Mouse (Mus musculus): ENCODE results near the gene Amhr2. TPM values are rescaled to one million over a fixed set of nuclear protein-coding genes. Genes with fewer than 3 reads are reported as not detected.

Gene Amhr2
- not detected in 2 replicates for polyA plus RNA-seq (2012; ENCODE audit: insufficient read depth, insufficient read length, missing spikeins)

DNA sequence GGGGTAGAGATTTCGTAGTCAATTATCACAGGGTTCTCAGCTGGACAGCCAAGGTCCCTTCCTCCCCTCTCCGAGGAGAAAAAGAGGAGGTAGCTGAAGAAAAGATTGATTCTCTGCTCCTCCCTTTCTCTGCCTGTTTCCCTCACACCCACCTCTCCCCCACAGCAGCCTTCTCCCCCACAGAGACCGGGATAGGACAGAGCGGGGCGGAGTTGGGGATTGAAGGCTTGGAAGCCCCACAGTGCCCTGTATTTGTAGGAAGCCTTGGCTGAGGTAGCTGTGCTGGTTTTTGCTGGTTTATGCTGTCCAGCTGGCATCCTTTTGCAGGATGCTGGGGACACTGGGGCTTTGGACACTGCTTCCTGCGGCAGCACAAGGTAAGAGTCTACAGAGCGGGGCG lies at the start of gene Amhr2:
TSS of gene Amhr2 (plus strand) at position 222 of the 400 bp plus-strand sequence.
- TF ChIP-seq POLR2A (IDR thresholded peaks at IDR 0.05; ENCODE audit: borderline replicate concordance, low read depth, low read length) (no peak), CTCF (IDR thresholded peaks at IDR 0.05; ENCODE audit: low read depth, low read length) (no peak)
- H3K27ac ChIP-seq (ENCODE audit: insufficient read depth, low read depth, low read length), result no peak within 1 kb of the TSS
- no peaks in the 10 kb centered on the region for H3K4me1 ChIP-seq (ENCODE audit: control insufficient read depth, insufficient read depth, low read length)
- no peak within 1 kb of the TSS for H3K4me3 ChIP-seq (ENCODE audit: insufficient read depth, low read length)

DNA sequence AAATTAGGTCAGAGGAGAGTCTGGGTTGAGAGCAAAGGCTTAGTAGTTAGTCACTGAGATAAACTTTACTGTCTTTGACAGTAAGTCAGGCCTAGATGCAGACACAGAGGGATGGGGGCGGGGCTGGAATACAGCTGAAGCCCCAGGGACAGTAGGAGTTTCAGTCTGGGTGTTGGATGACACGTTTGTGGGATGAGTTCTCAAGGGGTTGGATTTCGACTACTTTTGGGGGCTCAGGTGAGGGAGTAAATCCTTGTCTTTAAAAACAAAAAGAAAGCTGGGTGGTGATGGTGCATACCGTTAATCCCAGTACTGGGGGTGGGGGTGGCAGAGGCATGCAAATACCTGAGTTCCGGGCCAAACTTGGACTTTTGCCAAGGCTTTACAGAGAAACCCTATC lies 46.5 kb upstream of the Amhr2 start:
- H3K27ac ChIP-seq (ENCODE audit: insufficient read depth, low read depth, low read length), result no peak overlapping the region; the same call in 1 of the 2 replicates
- TF ChIP-seq CTCF (IDR thresholded peaks at IDR 0.05; ENCODE audit: low read depth, low read length) (no peak), POLR2A (IDR thresholded peaks at IDR 0.05; ENCODE audit: borderline replicate concordance, low read depth, low read length) (no peak)
- peaks cover 36% of the 10 kb centered on the region for H3K4me1 ChIP-seq (ENCODE audit: control insufficient read depth, insufficient read depth, low read length)
- no peak overlapping the region for H3K4me3 ChIP-seq (ENCODE audit: insufficient read depth, low read length)

DNA sequence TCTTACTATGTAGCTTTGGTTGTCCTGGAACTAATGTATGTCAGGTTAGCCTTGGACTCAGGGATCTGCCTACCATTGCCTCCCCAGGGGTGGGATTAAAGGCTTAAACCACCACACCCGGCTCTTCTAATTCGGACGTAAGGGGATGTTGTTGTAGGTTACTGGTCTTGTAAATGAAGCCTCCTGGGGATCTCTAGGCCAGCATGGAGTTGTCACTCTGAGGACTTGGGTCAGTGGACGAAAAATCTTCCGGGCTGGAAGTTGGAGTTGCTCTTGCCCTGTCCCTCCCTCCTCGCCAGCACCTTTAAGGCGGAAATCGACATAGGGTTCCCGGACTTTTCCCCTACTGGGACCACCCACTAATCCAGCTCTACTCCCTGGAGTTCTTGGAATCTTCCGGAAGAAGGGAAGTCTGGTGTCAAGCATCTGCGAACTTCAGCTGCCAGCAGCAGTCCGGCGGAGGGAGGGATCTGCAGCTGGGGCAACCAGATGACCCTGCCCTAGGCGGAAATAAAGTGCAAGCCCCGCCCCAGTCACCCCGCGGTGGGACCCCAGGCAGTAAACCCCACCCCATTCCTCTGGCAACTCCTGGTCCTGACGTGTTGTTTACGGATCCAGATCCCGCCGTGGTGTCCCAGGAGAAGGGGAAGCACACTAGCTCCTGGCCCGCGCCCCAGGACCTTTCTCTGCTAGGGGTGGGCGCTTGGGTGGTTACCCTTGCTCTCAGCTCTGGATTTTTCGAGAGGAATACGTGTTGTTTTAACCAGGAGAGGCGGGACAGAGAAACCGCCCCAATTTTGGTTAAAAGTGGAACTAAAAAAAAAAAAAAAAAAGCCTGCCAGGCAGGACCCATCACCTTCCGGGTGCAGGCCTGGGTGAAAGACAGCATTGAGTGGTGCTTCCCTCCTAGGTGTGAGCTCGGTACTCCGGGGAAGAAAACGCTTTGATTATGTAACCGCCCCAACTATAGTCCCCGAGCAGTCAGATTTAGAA lies 45.6 kb upstream of the Amhr2 start:
- H3K4me1 ChIP-seq (ENCODE audit: control insufficient read depth, insufficient read depth, low read length), result peaks cover 28% of the 10 kb centered on the region
- H3K4me3 ChIP-seq (ENCODE audit: insufficient read depth, low read length), result peak overlapping the region; percentile 68
- TF ChIP-seq POLR2A (IDR thresholded peaks at IDR 0.05; ENCODE audit: borderline replicate concordance, low read depth, low read length) (no peak; the same call in 1 of the 2 replicates), CTCF (IDR thresholded peaks at IDR 0.05; ENCODE audit: low read depth, low read length) (no peak)
- H3K27ac ChIP-seq (ENCODE audit: insufficient read depth, low read depth, low read length), result peak overlapping the region; percentile 92

DNA sequence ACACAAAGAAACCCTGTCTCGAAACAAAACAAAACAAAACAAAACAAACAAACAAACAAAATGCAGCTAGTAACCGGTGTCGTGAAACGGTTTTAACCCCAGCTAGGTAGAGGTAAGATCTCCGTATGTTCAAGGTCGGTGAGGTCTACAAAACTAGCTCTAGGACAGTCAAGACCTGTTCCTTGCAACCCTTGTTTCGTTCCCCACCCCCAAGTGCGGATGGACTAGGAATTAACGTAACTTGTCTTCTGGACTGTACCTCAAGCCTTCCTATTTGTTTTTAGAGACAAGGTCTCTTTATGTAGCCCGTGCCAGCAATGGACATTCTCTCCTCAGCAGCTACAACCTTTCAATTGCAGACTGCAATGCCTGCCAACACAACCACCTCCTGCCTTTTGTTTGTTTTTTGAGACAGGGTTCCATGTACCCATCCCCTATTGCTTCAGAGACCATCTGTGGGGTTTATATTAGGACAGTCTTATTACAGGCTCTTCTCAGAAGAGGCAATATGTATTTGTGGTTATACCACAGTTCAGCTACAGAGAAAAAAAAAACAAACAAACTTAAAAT lies 44.6 kb upstream of the Amhr2 start:
- H3K27ac ChIP-seq (ENCODE audit: insufficient read depth, low read depth, low read length), result peak overlapping the region; percentile 92; the same call in 1 of the 2 replicates
- no peak for TF ChIP-seq POLR2A (IDR thresholded peaks at IDR 0.05; ENCODE audit: borderline replicate concordance, low read depth, low read length)
- TF ChIP-seq CTCF (IDR thresholded peaks at IDR 0.05; ENCODE audit: low read depth, low read length), result no peak
- peak overlapping the region; percentile 68 for H3K4me3 ChIP-seq (ENCODE audit: insufficient read depth, low read length)
- peaks cover 18% of the 10 kb centered on the region for H3K4me1 ChIP-seq (ENCODE audit: control insufficient read depth, insufficient read depth, low read length)

DNA sequence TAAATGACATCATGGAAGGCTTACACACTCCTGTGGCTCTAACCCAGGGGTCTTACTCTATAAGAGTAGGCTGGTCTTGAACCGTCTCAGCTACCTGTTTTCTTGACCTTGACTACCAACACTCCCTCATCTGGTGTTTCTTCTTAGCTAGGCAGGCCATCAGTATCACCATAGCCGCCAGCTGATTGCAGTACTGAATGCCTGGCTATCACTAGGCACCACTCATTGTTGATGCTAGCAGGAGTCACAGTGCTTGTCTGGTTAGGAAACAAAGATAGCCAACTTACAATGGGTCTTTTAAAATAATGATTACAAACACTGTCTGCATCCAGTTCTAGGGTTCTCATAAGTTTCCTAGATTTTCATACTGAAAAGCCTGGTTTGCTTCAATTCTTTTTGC lies 43.9 kb upstream of the Amhr2 start:
- Histone ChIP-seq H3K4me1 (ENCODE audit: control insufficient read depth, insufficient read depth, low read length) (peaks cover 13% of the 10 kb centered on the region), H3K27ac (ENCODE audit: insufficient read depth, low read depth, low read length) (no peak overlapping the region), H3K4me3 (ENCODE audit: insufficient read depth, low read length) (no peak overlapping the region)
- no peak for TF ChIP-seq POLR2A (IDR thresholded peaks at IDR 0.05; ENCODE audit: borderline replicate concordance, low read depth, low read length)
- no peak for TF ChIP-seq CTCF (IDR thresholded peaks at IDR 0.05; ENCODE audit: low read depth, low read length)

DNA sequence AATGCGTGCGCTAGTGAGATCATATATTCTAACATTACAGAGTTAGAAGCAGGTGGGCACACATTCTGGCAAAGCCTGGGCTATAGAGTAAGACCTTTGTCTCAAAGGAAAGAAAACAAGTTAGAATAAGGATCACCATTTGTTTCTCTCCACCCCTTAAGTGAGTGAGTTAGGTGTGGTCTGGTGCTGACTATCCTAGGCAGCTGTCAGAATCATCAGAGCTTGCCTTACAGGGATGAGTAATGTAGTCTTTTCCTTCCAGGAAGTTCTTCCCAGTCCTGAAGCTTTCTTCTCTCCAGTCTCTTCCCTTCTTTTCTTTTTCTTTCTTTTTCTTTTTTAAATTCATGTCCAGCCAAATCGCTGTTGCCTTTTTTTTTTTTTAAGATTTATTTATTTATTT lies 43.0 kb upstream of the Amhr2 start:
- H3K4me3 ChIP-seq (ENCODE audit: insufficient read depth, low read length), result no peak overlapping the region
- no peak overlapping the region for H3K27ac ChIP-seq (ENCODE audit: insufficient read depth, low read depth, low read length)
- peaks cover 15% of the 10 kb centered on the region for H3K4me1 ChIP-seq (ENCODE audit: control insufficient read depth, insufficient read depth, low read length)
- TF ChIP-seq POLR2A (IDR thresholded peaks at IDR 0.05; ENCODE audit: borderline replicate concordance, low read depth, low read length) (no peak), CTCF (IDR thresholded peaks at IDR 0.05; ENCODE audit: low read depth, low read length) (no peak)

DNA sequence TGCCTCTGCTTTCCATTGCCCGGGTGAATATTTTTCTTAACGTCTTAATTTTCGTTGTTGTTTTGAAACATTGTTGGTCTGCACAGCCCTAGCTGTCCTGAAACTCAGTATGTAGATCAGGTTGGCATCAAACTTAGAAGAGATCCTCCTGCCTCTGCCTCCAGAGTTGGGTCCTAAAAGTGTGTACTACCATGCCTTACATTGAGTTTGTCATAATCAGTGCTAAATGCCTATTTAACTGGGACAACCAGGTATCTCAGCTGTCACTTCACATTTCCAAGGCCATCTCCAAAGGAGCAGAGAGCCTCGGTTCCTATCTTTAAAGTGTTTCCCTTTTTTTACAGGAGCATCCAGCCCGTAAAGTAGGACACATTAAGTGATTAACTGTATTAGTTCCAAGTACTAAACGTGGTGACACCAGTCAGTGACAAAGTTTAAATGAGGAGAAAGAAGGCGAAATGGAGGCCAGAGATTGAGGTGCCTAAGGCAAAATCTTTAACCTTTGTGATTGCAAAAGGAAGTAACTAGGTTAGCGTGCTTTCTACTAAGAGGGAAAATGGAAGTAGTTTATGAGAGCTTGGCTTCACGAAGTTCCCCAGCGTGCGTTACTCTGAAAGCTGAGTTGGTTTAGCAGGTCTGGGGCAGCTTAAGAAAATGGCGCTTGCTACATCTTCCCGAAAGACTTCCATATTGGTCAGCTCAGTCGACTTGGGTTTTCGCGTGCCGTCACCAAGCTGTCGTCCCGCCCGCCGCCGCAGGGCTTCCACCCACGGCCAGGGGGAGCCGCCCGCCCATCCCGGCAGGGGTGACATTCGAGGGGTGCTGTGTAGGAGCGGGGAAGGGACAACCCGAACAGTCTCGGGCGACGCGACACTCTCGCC lies 40.3 kb upstream of the Amhr2 start:
- TF ChIP-seq POLR2A (IDR thresholded peaks at IDR 0.05; ENCODE audit: borderline replicate concordance, low read depth, low read length) (peak; percentile 68; the same call in 1 of the 2 replicates), CTCF (IDR thresholded peaks at IDR 0.05; ENCODE audit: low read depth, low read length) (no peak)
- Histone ChIP-seq H3K4me1 (ENCODE audit: control insufficient read depth, insufficient read depth, low read length) (peaks cover 27% of the 10 kb centered on the region), H3K4me3 (ENCODE audit: insufficient read depth, low read length) (peak overlapping the region; percentile 67), H3K27ac (ENCODE audit: insufficient read depth, low read depth, low read length) (peak overlapping the region; percentile 97)

DNA sequence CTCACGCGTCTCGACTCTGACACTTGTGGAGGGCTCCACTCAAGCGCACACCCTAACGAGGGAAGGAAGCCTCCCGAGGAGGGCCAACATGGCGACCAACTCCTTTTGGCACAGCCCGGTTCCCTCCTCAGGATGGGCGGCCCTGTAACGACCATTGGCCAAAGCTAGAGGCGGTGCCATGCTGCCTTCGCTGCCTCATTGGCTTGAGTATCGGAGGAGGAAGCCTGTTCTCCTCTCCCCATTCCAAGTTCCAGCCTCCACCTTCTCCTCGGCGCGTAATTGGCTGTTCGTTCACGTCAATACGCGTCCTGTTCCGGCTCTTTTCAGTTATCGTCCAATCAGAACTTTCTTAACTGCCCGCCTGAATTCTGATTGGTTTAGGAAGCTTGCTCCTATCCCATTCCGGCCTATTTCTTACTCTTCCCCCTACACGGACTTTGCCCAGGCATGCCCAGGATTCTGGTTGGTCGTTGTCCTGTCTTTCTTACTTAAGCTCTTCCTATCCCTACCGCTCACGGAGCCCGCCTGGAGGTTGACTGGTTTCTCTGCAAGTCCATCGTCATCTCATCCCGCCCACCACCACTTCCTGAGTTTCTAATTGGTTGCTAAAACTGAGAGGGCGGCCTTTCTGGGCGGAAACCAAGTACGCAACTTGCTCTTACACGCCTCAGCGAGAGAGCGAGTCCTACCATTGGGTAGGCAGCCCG lies 39.5 kb upstream of the Amhr2 start, which contains the start of gene Sp1:
TSS of gene Sp1 (plus strand) at position 655 of the 707 bp plus-strand sequence.
- Histone ChIP-seq H3K4me3 (ENCODE audit: insufficient read depth, low read length) (peak within 1 kb of the TSS; percentile 67), H3K27ac (ENCODE audit: insufficient read depth, low read depth, low read length) (peak within 1 kb of the TSS; percentile 97), H3K4me1 (ENCODE audit: control insufficient read depth, insufficient read depth, low read length) (peaks cover 26% of the 10 kb centered on the region)
- TF ChIP-seq CTCF (IDR thresholded peaks at IDR 0.05; ENCODE audit: low read depth, low read length) (no peak), POLR2A (IDR thresholded peaks at IDR 0.05; ENCODE audit: borderline replicate concordance, low read depth, low read length) (no peak)
